Mouse (Mus musculus): ENCODE results near the gene Sept7.

DNA sequence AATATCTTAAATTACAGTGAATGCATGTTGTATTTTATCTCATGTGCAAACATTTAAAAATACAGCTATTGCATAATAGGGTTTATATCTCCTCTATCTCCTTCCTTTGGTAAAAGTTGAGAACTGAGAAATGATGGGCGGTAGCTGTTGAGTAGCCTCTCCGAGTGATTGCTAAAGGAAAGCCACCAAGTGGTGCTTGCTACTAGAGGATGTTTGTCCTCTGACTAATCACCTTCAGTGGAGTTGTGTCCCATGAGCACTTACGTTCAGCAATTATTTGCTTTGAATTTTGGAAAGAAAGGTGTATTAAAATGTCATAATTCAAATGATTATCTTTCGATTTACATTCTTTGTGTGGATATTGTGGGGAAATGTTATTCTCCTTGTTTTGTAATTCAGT is 13.6 kb downstream of the Sept7 start:
- no peak for TF ChIP-seq TAL1 (IDR thresholded peaks at IDR 0.05; ENCODE audit: low read length)
- TF ChIP-seq GATA1 (IDR thresholded peaks at IDR 0.05; ENCODE audit: low read length): no peak

All from erythroblast, embryonic 14.5 days (primary cell).